Mouse (Mus musculus) hindbrain, embryonic 13.5 days (tissue): Measurements from ENCODE around the gene Ifnlr1. TPM values are rescaled to one million over a fixed set of nuclear protein-coding genes. Genes with fewer than 3 reads are reported as not detected.
A peak's percentile ranks its signal among the peaks of the same experiment; 100 is the strongest.

Experiments used
- ATAC-seq: fragments of 200-750 bp; cut with Nextera tagmentation; 2 replicates; pipeline ENCODE4 v1.8.0; 2017; ENCODE audit warnings: moderate TSS enrichment; ENCODE audit not compliant: low FRiP score
- H3K27ac ChIP-seq: fragments of 300-500 bp; sonication (generic); 2 replicates; pipeline ENCODE4 v1.5.1; 2015; ENCODE audit warnings: inconsistent platforms, mild to moderate bottlenecking, moderate library complexity
- H3K27me3 ChIP-seq: fragments of 300-500 bp; sonication (generic); 2 replicates; pipeline ENCODE4 v1.6.1; 2015; ENCODE audit warnings: mild to moderate bottlenecking, inconsistent platforms
- H3K36me3 ChIP-seq: fragments of 300-500 bp; sonication (generic); 2 replicates; pipeline ENCODE4 v1.6.1; 2015; ENCODE audit warnings: mild to moderate bottlenecking, inconsistent platforms
- H3K4me1 ChIP-seq: fragments of 300-500 bp; sonication (generic); replicated peaks from 2 replicates; pipeline ENCODE4 v1.6.1; 2015; ENCODE audit warnings: inconsistent platforms
- H3K4me2 ChIP-seq: fragments of 300-500 bp; sonication (generic); 2 replicates; pipeline ENCODE4 v1.6.1; 2015; ENCODE audit warnings: inconsistent platforms, mild to moderate bottlenecking, moderate library complexity
- H3K4me3 ChIP-seq: fragments of 300-500 bp; sonication (generic); 2 replicates; pipeline ENCODE4 v1.5.1; 2015; ENCODE audit warnings: mild to moderate bottlenecking, inconsistent platforms
- H3K9ac ChIP-seq: fragments of 300-500 bp; sonication (generic); 2 replicates; pipeline ENCODE4 v1.6.1; 2015; ENCODE audit warnings: mild to moderate bottlenecking, inconsistent platforms
- H3K9me3 ChIP-seq: fragments of 300-500 bp; sonication (generic); 2 replicates; pipeline ENCODE4 v1.6.1; 2016; ENCODE audit warnings: inconsistent platforms
- WGBS: fragments of 180-500 bp; shearing (Covaris S2); methylation state at CpG from one replicate; pipeline ENCODE4 v1.1.7; 2015; 5-methylcytosine and 5-hydroxymethylcytosine counted together
- polyA plus RNA-seq: library from polyadenylated mRNA; unstranded; fragments of >200 nt; fragmentation: Nextera tagmentation; extraction: Ambion mirVana; gene quantifications from 2 replicates; pipeline ENCODE4 v1.2.1, GENCODE M21; 2015

The Ifnlr1 gene
- polyA plus RNA-seq, 1 experiment from 2014 or later, result 0.42 TPM

DNA sequence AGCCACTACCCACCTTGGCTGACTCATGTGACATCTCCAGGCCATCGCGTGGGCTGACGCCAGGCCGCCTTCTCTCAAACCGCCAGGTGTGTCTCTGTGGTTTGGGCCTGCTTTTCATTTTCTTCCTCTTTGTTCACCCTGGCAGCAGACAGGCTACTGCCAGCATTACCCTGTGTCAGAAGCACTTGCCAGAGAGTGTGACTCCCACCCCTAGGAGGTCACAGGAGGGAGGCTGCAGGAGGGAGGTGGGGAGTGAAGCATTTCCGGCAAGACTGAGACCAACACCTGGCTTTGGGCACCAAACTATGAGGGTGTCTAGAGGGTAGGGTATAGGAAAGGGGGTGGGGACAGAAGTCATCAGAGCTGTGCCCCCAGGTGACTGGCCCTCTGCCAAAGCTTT, 21.4 kb upstream of the Ifnlr1 start:
- Histone ChIP-seq H3K36me3 (no peaks in the 10 kb centered on the region), H3K9ac (no peak overlapping the region), H3K9me3 (no peaks in the 10 kb centered on the region), H3K4me3 (no peak overlapping the region), H3K4me1 (0 out of 2 replicates have a peak, but pooled peaks cover 2% of the 10 kb centered on the region), H3K27me3 (peaks cover 10% of the 10 kb centered on the region; the same call in 1 of the 2 replicates), H3K27ac (no peak overlapping the region), H3K4me2 (no peak overlapping the region)
- 79% methylated on average over 6 of the region's 6 CpGs for WGBS
- ATAC-seq, result no peak

DNA sequence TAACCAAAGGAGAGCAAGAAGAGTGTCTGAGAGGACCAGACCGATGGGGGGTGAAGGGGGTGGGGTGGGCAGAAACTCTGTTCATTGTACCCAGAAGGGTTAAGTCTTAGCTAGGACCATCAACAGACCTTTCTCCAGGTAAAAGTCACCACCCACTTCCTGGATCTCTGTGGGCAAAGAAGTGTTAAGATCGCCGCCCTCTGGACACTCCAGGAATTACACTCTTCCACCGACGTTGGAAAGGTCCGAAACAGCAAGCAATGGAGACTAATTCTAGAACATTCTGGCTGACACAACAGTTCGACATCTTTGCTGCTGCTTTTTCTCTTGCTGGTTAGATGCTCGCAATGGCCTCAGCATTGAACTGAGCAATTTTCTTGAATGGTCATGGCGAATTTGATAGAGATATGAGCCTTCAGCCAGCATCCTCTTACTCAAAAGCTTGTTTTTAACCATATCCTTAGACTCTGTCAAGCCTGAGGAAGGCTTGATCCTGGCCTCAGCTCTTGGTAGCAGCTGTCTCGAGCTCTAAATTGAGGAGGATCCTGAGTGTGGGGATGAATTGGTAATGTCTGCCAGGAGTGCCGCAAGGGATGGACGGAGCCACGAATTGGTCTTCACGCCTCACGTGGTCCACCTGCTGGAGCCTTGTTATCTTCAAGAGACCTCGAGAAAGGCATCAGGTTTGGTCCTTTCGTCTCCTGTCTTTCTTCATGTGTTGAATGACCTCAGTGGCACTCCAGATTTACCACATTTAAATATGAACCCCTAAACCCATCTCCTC, 19.7 kb upstream of the Ifnlr1 start:
- Histone ChIP-seq H3K27me3 (peaks cover 10% of the 10 kb centered on the region; the same call in 1 of the 2 replicates), H3K27ac (no peak overlapping the region), H3K9me3 (no peaks in the 10 kb centered on the region), H3K4me2 (no peak overlapping the region), H3K4me3 (no peak overlapping the region), H3K36me3 (no peaks in the 10 kb centered on the region), H3K4me1 (0 out of 2 replicates have a peak, but pooled peaks cover 2% of the 10 kb centered on the region), H3K9ac (no peak overlapping the region)
- no peak for ATAC-seq
- 61% methylated on average over 17 of the region's 17 CpGs for WGBS

DNA sequence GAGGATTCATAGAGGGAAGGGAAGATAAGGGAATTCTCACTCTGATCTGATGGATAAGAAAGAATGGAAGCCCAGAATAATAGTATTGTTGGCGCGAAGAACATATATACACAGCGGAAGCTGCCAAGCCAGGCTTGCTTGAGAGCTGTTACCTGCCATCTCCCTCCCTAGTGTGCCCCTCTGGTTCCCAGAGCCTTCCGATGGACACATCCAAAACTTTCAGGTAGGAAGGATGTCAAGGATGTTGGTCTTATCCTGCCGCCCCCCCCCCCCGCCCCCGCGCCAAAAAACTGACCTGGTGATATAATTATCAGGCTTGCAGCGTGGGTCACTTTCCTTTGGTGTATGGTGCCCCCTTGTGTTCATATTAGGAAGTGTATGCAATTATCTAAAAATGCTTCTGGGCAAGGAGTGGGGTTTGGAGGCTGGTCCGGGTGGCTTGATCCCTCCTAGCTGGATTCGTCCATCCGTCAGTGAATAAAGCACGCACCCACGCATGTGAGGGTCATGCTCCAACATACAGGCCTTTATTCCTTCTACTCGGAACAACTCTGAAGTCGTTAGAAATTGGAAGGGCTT, 18.7 kb upstream of the Ifnlr1 start:
- Histone ChIP-seq H3K36me3 (no peaks in the 10 kb centered on the region), H3K27me3 (peaks cover 10% of the 10 kb centered on the region; the same call in 1 of the 2 replicates), H3K9me3 (no peaks in the 10 kb centered on the region), H3K27ac (no peak overlapping the region), H3K4me2 (peak overlapping the region; percentile 32; the same call in 1 of the 2 replicates), H3K4me3 (no peak overlapping the region), H3K9ac (peak overlapping the region; percentile 19; the same call in 1 of the 2 replicates), H3K4me1 (0 out of 2 replicates have a peak, but pooled peaks cover 2% of the 10 kb centered on the region)
- WGBS, result 17% methylated on average over 16 of the region's 16 CpGs
- no peak for ATAC-seq

DNA sequence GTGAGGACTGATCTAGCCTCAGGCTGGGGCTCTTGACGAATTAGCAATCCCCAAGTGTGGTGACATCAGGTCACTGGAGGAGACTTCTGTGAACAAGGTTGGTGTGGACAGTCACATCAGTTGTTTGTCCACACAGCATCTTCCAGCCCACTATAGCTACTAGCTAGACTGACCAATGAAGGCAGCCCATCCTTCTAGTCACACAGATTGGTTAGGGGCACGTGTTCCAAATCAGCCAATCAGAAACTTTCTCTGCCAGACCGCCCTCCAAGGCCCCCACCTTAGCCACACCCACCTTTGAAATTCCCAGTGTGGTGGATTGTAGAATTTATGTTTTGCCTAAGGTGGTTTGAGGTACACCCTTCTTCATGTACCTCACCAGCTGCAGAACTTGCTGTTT, 12.6 kb upstream of the Ifnlr1 start:
- Histone ChIP-seq H3K9me3 (no peaks in the 10 kb centered on the region), H3K9ac (no peak overlapping the region), H3K27me3 (0 out of 2 replicates have a peak, but pooled peaks cover 4% of the 10 kb centered on the region), H3K4me1 (no peaks in the 10 kb centered on the region; the same call in 1 of the 2 replicates), H3K4me3 (no peak overlapping the region), H3K4me2 (no peak overlapping the region), H3K36me3 (no peaks in the 10 kb centered on the region), H3K27ac (no peak overlapping the region)
- WGBS, result 73% methylated on average over 3 of the region's 3 CpGs
- no peak for ATAC-seq

DNA sequence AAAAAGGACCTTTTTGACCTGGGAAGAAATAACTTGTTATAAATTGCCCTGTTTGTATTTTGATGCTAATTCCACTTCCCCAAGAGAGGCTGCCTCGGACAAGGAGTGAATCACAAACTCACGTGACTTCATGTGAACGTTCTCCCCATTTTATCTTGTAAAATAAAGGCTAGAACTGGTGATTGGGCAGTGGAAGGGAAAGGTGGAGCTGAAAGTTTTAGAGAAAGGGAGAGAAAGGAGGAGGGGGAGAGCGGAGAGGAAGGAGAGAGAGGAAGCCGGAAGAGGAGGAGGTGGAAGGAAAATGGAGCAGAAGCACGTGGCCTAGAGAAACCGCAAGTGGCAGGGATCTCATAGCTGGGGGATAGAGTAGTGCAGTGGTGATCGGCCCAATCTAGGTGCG, 11.1 kb upstream of the Ifnlr1 start:
- Histone ChIP-seq H3K4me3 (no peak overlapping the region), H3K9ac (no peak overlapping the region), H3K27ac (no peak overlapping the region), H3K4me1 (no peaks in the 10 kb centered on the region; the same call in 1 of the 2 replicates), H3K27me3 (no peaks in the 10 kb centered on the region), H3K9me3 (no peaks in the 10 kb centered on the region), H3K4me2 (no peak overlapping the region), H3K36me3 (no peaks in the 10 kb centered on the region)
- WGBS, result 65% methylated on average over 9 of the region's 9 CpGs
- no peak for ATAC-seq

DNA sequence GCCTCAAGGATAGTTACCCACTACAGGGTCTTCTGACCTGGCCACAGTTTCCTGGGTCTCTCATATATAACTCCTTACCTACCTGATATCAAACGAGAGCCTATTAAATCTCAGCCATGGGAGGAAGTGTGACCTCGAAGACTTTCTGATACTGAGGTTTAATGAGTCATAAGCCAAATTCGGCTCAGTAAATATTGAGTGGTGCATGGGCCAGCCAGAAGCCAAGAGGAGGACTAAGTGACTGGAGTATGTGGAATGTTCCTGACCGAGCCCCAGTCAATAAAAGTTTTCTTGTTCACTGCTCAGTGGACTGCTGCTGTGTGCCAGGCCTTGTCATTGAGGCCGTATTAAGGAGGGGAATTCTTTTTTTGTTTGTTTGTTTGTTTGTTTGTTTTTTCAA, 9.6 kb upstream of the Ifnlr1 start:
- Histone ChIP-seq H3K9me3 (no peaks in the 10 kb centered on the region), H3K27me3 (0 out of 2 replicates have a peak, but pooled peaks cover 4% of the 10 kb centered on the region), H3K9ac (no peak overlapping the region), H3K4me3 (no peak overlapping the region), H3K4me1 (no peaks in the 10 kb centered on the region; the same call in 1 of the 2 replicates), H3K27ac (no peak overlapping the region), H3K4me2 (no peak overlapping the region), H3K36me3 (no peaks in the 10 kb centered on the region)
- ATAC-seq, result no peak
- 85% methylated on average over 5 of the region's 5 CpGs for WGBS

DNA sequence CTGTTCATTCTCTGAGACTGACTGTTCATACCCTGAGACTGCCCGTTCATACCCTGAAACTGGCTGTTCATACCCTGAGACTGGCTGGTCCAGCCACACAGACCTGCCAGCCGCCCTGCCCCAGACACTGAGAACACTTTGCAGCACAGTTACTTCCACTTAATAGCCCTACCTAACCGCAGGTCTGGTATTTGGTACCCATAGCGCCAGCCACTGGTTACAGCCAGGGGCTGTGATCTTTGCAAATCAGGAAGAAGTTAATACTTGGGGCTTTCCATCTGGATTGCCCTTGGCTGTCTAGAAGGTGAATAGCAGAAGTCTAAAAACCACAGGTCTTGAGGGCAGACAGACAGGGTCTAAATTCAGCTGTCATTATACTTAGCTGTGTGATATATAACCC, 6.8 kb upstream of the Ifnlr1 start:
- no peaks in the 10 kb centered on the region for H3K36me3 ChIP-seq
- H3K4me2 ChIP-seq, result no peak overlapping the region
- H3K27me3 ChIP-seq, result peaks cover 14% of the 10 kb centered on the region
- no peak overlapping the region for H3K9ac ChIP-seq
- no peaks in the 10 kb centered on the region for H3K4me1 ChIP-seq
- no peaks in the 10 kb centered on the region for H3K9me3 ChIP-seq
- no peak overlapping the region for H3K27ac ChIP-seq
- whole genome bisulfite sequencing, result 83% methylated on average over 4 of the region's 4 CpGs
- ATAC-seq, result no peak
- no peak overlapping the region for H3K4me3 ChIP-seq

DNA sequence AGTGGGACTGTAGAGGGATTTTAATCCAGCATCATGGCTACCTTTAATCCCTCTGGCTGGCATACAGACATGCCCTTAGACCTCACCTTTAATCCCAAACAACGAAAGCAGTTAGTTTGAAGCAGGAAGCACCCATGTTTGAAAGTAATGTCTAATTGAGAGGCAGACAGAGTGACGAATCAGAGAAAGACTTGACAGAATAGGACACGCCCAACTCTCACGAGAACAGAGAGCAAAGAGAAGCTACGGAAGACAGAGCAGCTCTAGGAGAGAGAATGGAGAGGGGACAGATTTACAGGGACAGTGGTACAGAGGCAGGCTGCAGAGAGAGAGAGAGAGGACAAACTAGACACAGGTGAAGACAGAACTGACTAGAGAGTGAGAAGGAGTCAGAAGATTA, 4.3 kb upstream of the Ifnlr1 start:
- no peak for ATAC-seq
- Histone ChIP-seq H3K36me3 (no peaks in the 10 kb centered on the region), H3K27me3 (peaks cover 39% of the 10 kb centered on the region), H3K4me3 (no peak overlapping the region), H3K4me2 (no peak overlapping the region), H3K9me3 (no peaks in the 10 kb centered on the region), H3K27ac (no peak overlapping the region), H3K9ac (no peak overlapping the region), H3K4me1 (peaks cover 12% of the 10 kb centered on the region)
- 74% methylated on average over 5 of the region's 5 CpGs for WGBS

DNA sequence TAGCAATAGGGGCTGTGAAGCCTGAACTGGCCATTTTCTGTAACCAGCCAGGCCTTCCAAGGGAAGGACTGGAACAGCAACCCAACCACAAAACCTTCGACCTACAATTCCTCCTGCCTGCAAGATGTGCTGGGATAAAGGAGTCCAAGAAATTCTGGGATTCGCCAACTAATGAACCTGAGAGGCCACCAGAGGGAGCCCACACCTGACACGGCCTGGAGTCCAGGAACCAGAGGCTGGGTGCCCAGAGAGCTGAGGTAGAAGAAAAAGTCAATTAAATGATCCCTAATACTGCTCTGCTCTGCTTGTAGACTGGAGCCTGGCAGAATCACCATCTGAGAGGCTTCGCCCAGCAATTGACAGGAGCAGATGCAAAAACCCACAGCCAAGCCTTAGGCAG, 2.5 kb upstream of the Ifnlr1 start:
- H3K4me1 ChIP-seq, result peaks cover 13% of the 10 kb centered on the region
- H3K9me3 ChIP-seq, result no peaks in the 10 kb centered on the region
- H3K4me3 ChIP-seq, result no peak overlapping the region
- H3K9ac ChIP-seq, result no peak overlapping the region
- H3K36me3 ChIP-seq, result no peaks in the 10 kb centered on the region
- peaks cover 56% of the 10 kb centered on the region for H3K27me3 ChIP-seq
- 27% methylated on average over 4 of the region's 4 CpGs for whole genome bisulfite sequencing
- no peak overlapping the region for H3K4me2 ChIP-seq
- no peak for ATAC-seq
- H3K27ac ChIP-seq, result no peak overlapping the region

DNA sequence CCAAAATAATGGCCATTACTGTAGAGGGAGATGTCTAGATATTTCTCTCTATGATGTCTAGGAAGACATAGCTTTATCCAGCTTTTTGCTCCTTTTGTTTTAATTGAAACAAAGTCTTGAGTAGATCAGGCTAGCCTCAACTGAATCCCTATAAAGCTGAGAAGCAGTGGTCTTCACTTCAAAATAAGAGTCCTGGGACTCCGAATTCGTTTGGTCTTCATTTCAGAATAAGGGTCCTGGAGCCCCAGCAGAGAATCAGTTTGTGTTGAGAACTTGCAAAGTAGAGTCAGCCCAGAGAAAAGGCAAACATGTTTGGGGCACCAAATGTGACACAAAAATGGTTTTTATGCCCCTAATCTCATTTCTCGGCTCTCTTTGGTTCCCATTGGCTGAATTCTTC, 1.4 kb upstream of the Ifnlr1 start:
- no peak overlapping the region for H3K4me2 ChIP-seq

DNA sequence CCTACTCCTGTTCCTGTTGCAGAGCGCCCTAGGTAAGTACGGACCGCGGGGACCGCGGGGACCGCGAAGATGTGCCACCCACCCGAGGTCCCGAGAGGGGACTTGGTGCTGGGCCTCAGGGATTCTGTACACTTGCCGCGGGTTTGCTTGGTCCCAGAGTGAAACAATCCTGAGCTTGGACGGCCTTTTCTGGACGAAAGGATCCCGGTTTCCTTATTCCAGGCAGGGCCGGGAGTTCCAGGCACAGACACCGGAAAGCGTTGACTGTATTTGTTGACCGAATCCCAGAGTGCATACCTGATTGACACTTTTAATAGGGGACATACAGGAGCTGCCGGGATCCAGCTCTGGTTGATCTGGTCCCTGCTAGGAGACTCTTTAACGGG, 474 bp downstream of the Ifnlr1 start:
- ATAC-seq, result no peak
- Histone ChIP-seq H3K9me3 (no peaks in the 10 kb centered on the region), H3K4me2 (peak overlapping the region; percentile 88), H3K27me3 (peaks cover 68% of the 10 kb centered on the region), H3K9ac (peak overlapping the region; percentile 68), H3K4me1 (peaks cover 13% of the 10 kb centered on the region), H3K27ac (no peak overlapping the region), H3K36me3 (no peaks in the 10 kb centered on the region), H3K4me3 (peak overlapping the region; percentile 49)
- WGBS, result under 1% methylated on average over 21 of the region's 21 CpGs

More for the DNA sequence above, 1.4 kb upstream of the Ifnlr1 start:
- H3K9ac ChIP-seq, result no peak overlapping the region
- WGBS, result 37% methylated on average over 3 of the region's 3 CpGs
- H3K27me3 ChIP-seq, result peaks cover 68% of the 10 kb centered on the region
- no peaks in the 10 kb centered on the region for H3K9me3 ChIP-seq
- H3K4me3 ChIP-seq, result no peak overlapping the region
- no peaks in the 10 kb centered on the region for H3K36me3 ChIP-seq
- ATAC-seq, result no peak
- peaks cover 13% of the 10 kb centered on the region for H3K4me1 ChIP-seq
- no peak overlapping the region for H3K27ac ChIP-seq

DNA sequence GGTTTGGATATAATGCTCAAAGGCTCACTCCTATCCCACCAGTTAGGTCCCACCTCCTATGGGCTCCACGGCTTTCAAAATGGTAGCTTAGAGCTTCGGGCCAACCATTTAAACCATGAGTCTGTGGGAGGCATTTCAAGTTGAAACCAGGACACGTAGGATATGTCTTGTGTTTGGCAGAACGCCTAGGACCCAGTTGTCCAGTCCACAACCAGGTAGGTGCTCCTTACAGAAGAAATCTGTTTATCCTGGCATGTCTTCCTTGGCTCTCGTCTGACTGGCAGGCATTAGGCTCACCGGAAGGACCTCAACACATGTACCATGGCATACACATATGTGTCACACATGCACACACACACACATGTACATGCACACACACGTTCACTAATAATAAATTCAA, 3.7 kb downstream of the Ifnlr1 start:
- H3K4me3 ChIP-seq, result no peak overlapping the region
- no peak overlapping the region for H3K4me2 ChIP-seq
- ATAC-seq, result no peak
- peaks cover 13% of the 10 kb centered on the region for H3K4me1 ChIP-seq
- WGBS, result 92% methylated on average over 7 of the region's 7 CpGs
- H3K27ac ChIP-seq, result no peak overlapping the region
- H3K36me3 ChIP-seq, result no peaks in the 10 kb centered on the region
- H3K27me3 ChIP-seq, result peaks cover 57% of the 10 kb centered on the region
- H3K9me3 ChIP-seq, result no peaks in the 10 kb centered on the region
- H3K9ac ChIP-seq, result no peak overlapping the region

DNA sequence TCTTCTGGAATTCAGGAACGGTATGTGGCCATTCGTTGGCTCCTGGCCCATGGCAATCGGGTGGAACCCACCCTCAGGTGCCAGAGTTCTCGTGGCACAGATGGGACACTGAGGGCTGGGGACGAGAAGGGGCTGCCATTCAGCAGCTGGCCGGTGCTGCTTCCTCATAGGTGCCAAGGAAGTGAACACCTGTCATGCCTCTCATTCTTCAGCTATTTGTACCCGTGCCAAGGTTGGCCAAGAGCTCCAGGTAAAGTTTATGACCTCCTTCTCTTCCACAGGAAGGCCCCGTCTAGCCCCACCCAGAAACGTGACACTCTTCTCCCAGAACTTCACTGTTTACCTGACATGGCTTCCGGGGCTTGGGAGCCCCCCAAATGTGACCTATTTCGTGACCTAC, 4.2 kb downstream of the Ifnlr1 start:
- ATAC-seq, result no peak
- no peak overlapping the region for H3K27ac ChIP-seq
- H3K4me1 ChIP-seq, result peaks cover 13% of the 10 kb centered on the region
- WGBS, result 87% methylated on average over 11 of the region's 11 CpGs
- no peaks in the 10 kb centered on the region for H3K36me3 ChIP-seq
- no peak overlapping the region for H3K4me2 ChIP-seq
- H3K4me3 ChIP-seq, result no peak overlapping the region
- no peaks in the 10 kb centered on the region for H3K9me3 ChIP-seq
- H3K27me3 ChIP-seq, result peaks cover 53% of the 10 kb centered on the region
- no peak overlapping the region for H3K9ac ChIP-seq
